Mouse (Mus musculus): Measurements from ENCODE around the gene 1300017J02Rik. TPM values are rescaled to one million over a fixed set of nuclear protein-coding genes. Genes with fewer than 3 reads are reported as not detected.
"Not testable (repeated sequence)": the region's sequence is repeated elsewhere in the genome, so short reads cannot be mapped to it uniquely, and the experiment has no call there.

1300017J02Rik gene
- 2.3 and 2.4 TPM in 2 replicates for polyA plus RNA-seq (2014; fragmentation: Nextera tagmentation; extraction: Ambion mirVana)

DNA sequence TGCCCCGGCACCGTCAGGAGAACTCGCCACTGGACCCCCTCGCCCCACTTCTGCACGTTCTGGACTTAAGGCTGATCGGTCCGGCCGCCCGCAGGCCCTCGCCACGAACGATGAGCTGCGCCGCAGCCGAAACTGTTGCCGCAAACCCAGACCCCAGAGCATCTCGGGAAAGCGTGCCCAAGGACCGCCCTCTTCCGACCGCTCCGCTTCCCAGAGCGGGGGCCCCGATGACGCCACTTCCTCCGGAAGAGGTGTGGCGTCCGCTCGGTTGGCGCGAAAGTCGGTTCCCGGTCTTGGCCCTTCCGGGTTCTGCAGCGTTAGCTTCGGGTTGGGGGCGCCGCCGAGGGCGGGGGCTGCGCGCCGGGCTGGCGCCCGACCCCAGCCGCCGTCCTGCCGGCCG, at the start of gene 1300017J02Rik, which contains the start of gene Topbp1:
Gene 1300017J02Rik, minus strand, starts transcription at position 156 of the 400 bp plus-strand sequence.
Gene Topbp1, plus strand, starts transcription at position 289 of the 400 bp plus-strand sequence.
- H3K4me1 ChIP-seq (ENCODE audit: control insufficient read depth, insufficient read depth, low read length): no peaks in the 10 kb centered on the region
- peak within 1 kb of the TSS; percentile 70 for H3K27ac ChIP-seq (ENCODE audit: low read depth, low read length)
- peak within 1 kb of the TSS; percentile 90 for H3K9ac ChIP-seq (ENCODE audit: low read length)

DNA sequence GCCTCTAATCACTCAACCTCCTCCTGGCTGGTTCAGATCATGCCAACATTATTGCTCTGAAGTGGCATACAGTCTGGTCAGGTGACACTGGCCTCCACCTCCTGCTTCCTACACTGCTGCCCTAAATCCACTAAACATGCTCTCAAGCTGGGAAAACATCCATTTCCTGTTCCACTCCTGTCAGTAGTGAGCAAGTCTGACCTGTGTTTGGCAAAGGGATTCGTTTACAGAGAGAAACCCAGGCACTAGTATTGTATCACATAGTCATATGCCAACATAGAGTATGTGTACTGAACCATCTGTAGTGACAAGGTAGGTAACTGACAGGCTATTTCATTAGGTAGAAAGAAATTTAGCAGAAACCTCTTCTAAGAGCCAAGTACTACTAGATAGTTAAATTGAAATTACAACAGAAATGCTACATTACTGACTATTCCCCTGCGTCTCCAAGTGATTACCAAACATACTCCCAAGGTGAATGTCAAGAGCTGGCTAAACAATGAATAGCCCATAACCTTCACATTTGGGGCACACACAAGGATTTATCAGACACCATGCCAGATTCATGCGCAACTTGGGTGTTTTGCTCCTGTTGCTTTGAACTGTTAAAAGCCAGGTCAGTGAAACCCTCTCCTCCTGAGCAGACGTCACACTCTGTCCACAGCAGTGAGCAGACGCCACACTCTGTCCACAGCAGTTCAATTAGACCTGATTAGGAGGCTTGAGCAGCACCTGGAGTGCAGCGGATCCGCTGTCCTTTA, 48.8 kb upstream of the 1300017J02Rik start:
- not testable (repeated sequence) for H3K27ac ChIP-seq (ENCODE audit: low read depth, low read length); H3K27me3 ChIP-seq (ENCODE audit: control insufficient read depth, insufficient read depth, low read length); DNase-seq (ENCODE audit: low spot score); ATAC-seq (ENCODE audit: insufficient read depth, low FRiP score, low TSS enrichment); H3K9me3 ChIP-seq (ENCODE audit: control insufficient read depth, low read length); H3K4me2 ChIP-seq (ENCODE audit: low read depth); H3K9ac ChIP-seq (ENCODE audit: low read length); H3K36me3 ChIP-seq (ENCODE audit: control insufficient read depth, insufficient read depth, low read length); H3K4me3 ChIP-seq (ENCODE audit: low read depth, low read length); H3K4me1 ChIP-seq (ENCODE audit: control insufficient read depth, insufficient read depth, low read length)
- 84% methylated on average over 6 of the region's 7 CpGs for WGBS

More for the DNA sequence above, at the start of gene 1300017J02Rik, which contains the start of gene Topbp1:
- DNase-seq (ENCODE audit: low spot score) (peak; percentile 97), ATAC-seq (ENCODE audit: insufficient read depth, low FRiP score, low TSS enrichment) (peak; percentile 95)
- Histone ChIP-seq H3K9me3 (ENCODE audit: control insufficient read depth, low read length) (no peaks in the 10 kb centered on the region), H3K4me3 (ENCODE audit: low read depth, low read length) (peak within 1 kb of the TSS; percentile 95), H3K36me3 (ENCODE audit: control insufficient read depth, insufficient read depth, low read length) (peaks cover 5% of the 10 kb centered on the region), H3K4me2 (ENCODE audit: low read depth) (peak within 1 kb of the TSS; percentile 83), H3K27me3 (ENCODE audit: control insufficient read depth, insufficient read depth, low read length) (no peaks in the 10 kb centered on the region)
- WGBS: under 1% methylated on average over 49 of the region's 49 CpGs

DNA sequence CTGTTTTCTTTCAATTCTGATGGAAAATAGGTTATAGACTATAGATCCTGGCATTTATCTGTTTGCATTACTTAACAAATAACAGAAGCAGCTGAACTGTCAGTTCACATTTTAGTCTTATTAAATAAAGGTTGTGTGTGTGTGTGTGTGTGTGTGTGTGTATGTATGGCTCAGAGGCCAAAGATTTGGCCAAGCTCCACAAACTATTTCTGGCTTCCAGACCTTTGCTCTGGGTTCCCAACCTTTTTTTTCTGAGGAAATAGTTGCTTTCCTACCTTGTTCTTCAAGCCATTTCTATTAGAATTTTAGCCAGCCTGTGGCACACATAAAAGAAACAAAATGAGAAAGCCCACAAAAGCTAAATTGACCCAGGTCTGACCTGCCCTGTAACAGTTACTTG, 43.9 kb upstream of the 1300017J02Rik start:
- H3K9ac ChIP-seq (ENCODE audit: low read length): no peak overlapping the region
- H3K4me1 ChIP-seq (ENCODE audit: control insufficient read depth, insufficient read depth, low read length): no peaks in the 10 kb centered on the region
- H3K27me3 ChIP-seq (ENCODE audit: control insufficient read depth, insufficient read depth, low read length): no peaks in the 10 kb centered on the region
- peaks cover 10% of the 10 kb centered on the region for H3K36me3 ChIP-seq (ENCODE audit: control insufficient read depth, insufficient read depth, low read length)
- no peaks in the 10 kb centered on the region for H3K9me3 ChIP-seq (ENCODE audit: control insufficient read depth, low read length)
- H3K4me2 ChIP-seq (ENCODE audit: low read depth): no peak overlapping the region
- no peak overlapping the region for H3K27ac ChIP-seq (ENCODE audit: low read depth, low read length)
- no peak for DNase-seq (ENCODE audit: low spot score)
- no peak for ATAC-seq (ENCODE audit: insufficient read depth, low FRiP score, low TSS enrichment)
- H3K4me3 ChIP-seq (ENCODE audit: low read depth, low read length): no peak overlapping the region

DNA sequence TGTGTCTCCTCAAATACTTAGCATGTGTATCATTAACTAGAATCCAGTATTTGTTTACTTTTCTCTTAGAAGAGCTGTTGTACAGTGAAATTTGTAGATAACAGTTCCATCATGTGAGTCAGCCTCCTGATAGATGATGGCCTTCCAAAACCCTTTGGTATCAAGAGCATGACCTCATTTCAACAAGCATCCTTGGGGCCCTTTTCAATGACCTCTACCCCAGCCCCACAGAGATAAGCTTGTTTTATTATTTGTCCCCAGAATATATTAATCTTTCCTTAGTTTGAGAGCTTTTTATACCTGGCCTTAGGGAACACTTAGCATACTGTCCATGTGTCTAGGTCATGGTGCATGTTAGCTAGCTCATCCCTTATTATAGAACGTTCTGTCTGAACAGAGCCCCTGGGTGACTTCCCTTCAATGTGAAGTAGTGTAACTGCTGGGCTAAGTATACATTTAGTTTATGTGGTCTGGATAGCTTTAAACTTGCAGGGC, 43.2 kb upstream of the 1300017J02Rik start:
- Histone ChIP-seq H3K4me1 (ENCODE audit: control insufficient read depth, insufficient read depth, low read length) (no peaks in the 10 kb centered on the region), H3K27me3 (ENCODE audit: control insufficient read depth, insufficient read depth, low read length) (no peaks in the 10 kb centered on the region), H3K4me2 (ENCODE audit: low read depth) (no peak overlapping the region), H3K9ac (ENCODE audit: low read length) (no peak overlapping the region), H3K27ac (ENCODE audit: low read depth, low read length) (no peak overlapping the region), H3K9me3 (ENCODE audit: control insufficient read depth, low read length) (no peaks in the 10 kb centered on the region), H3K36me3 (ENCODE audit: control insufficient read depth, insufficient read depth, low read length) (peaks cover 14% of the 10 kb centered on the region), H3K4me3 (ENCODE audit: low read depth, low read length) (no peak overlapping the region)
- WGBS: 89% methylated on average over 1 of the region's 1 CpGs
- ATAC-seq (ENCODE audit: insufficient read depth, low FRiP score, low TSS enrichment) (no peak), DNase-seq (ENCODE audit: low spot score) (no peak)

DNA sequence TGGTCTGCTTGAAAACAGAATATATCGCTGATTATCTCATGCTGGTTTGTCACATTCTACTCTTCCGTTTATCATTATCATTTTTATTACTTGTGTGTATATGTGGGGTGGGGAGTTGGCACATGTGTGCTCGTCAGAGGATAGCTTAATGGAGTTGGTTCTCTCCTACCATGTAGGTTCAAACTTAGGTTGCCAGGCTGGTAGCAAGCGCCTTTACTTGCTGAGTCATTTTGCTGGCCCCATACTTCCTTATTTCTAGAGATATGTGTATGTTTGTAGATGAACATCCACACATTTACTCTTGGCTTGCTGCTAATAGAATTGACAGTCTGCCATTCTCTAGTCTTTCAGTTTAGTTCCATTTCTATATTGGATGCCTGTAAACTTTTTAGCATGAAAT, 42.2 kb upstream of the 1300017J02Rik start:
- Histone ChIP-seq H3K36me3 (ENCODE audit: control insufficient read depth, insufficient read depth, low read length) (peaks cover 18% of the 10 kb centered on the region), H3K9me3 (ENCODE audit: control insufficient read depth, low read length) (no peaks in the 10 kb centered on the region), H3K4me2 (ENCODE audit: low read depth) (no peak overlapping the region), H3K9ac (ENCODE audit: low read length) (no peak overlapping the region), H3K27me3 (ENCODE audit: control insufficient read depth, insufficient read depth, low read length) (no peaks in the 10 kb centered on the region), H3K4me3 (ENCODE audit: low read depth, low read length) (no peak overlapping the region), H3K4me1 (ENCODE audit: control insufficient read depth, insufficient read depth, low read length) (no peaks in the 10 kb centered on the region), H3K27ac (ENCODE audit: low read depth, low read length) (no peak overlapping the region)
- 91% methylated on average over 4 of the region's 4 CpGs for WGBS
- no peak for ATAC-seq (ENCODE audit: insufficient read depth, low FRiP score, low TSS enrichment)
- no peak for DNase-seq (ENCODE audit: low spot score)

DNA sequence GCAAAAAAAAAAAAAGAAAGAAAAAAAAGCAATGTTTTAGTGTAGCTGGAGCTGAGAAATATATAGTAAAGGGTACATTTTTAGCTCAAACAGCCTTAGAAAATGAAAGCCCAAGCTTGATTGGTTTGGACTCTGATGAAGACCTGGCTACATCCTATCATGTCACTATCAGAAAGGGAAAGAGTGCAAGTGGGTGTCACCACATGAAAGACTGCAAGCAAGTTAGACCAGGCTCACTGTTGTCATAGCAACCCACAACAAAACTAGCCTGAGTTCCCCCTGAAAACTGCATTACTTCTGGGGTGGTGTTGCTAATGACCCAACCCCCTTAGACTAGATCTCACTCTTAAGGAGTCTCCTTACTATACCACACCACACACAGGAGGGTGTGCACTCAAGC, 32.0 kb upstream of the 1300017J02Rik start:
- no peak for ATAC-seq (ENCODE audit: insufficient read depth, low FRiP score, low TSS enrichment)
- H3K4me1 ChIP-seq (ENCODE audit: control insufficient read depth, insufficient read depth, low read length): no peaks in the 10 kb centered on the region
- no peak overlapping the region for H3K27ac ChIP-seq (ENCODE audit: low read depth, low read length)
- no peaks in the 10 kb centered on the region for H3K9me3 ChIP-seq (ENCODE audit: control insufficient read depth, low read length)
- H3K9ac ChIP-seq (ENCODE audit: low read length): no peak overlapping the region
- H3K36me3 ChIP-seq (ENCODE audit: control insufficient read depth, insufficient read depth, low read length): peaks cover 14% of the 10 kb centered on the region
- H3K27me3 ChIP-seq (ENCODE audit: control insufficient read depth, insufficient read depth, low read length): no peaks in the 10 kb centered on the region
- no peak overlapping the region for H3K4me3 ChIP-seq (ENCODE audit: low read depth, low read length)
- H3K4me2 ChIP-seq (ENCODE audit: low read depth): no peak overlapping the region
- DNase-seq (ENCODE audit: low spot score): no peak

DNA sequence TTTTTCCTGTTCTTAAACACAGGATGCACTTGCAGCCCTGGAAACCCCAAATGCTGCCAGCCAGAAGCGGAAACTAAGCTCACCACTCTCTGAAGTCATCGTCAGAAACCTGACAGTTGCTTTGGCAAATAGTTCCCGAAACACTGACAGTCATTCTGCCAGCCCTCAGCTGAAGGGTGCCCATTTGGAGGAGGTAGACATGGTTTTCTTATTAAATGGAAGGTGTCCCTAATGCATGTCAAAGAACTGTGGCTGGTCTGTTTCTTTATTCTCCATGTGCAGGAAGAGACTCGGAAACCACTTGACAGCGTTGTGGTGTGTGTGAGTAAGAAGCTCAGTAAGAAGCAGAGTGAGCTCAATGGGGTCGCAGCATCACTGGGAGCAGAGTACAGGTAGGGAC, 27.8 kb upstream of the 1300017J02Rik start:
- no peak overlapping the region for H3K4me3 ChIP-seq (ENCODE audit: low read depth, low read length)
- H3K36me3 ChIP-seq (ENCODE audit: control insufficient read depth, insufficient read depth, low read length): peaks cover 14% of the 10 kb centered on the region
- ATAC-seq (ENCODE audit: insufficient read depth, low FRiP score, low TSS enrichment) (no peak), DNase-seq (ENCODE audit: low spot score) (no peak)
- no peak overlapping the region for H3K27ac ChIP-seq (ENCODE audit: low read depth, low read length)
- H3K9me3 ChIP-seq (ENCODE audit: control insufficient read depth, low read length): no peaks in the 10 kb centered on the region
- no peak overlapping the region for H3K9ac ChIP-seq (ENCODE audit: low read length)
- H3K27me3 ChIP-seq (ENCODE audit: control insufficient read depth, insufficient read depth, low read length): no peaks in the 10 kb centered on the region
- 96% methylated on average over 6 of the region's 6 CpGs for WGBS
- no peak overlapping the region for H3K4me2 ChIP-seq (ENCODE audit: low read depth)
- H3K4me1 ChIP-seq (ENCODE audit: control insufficient read depth, insufficient read depth, low read length): no peaks in the 10 kb centered on the region

DNA sequence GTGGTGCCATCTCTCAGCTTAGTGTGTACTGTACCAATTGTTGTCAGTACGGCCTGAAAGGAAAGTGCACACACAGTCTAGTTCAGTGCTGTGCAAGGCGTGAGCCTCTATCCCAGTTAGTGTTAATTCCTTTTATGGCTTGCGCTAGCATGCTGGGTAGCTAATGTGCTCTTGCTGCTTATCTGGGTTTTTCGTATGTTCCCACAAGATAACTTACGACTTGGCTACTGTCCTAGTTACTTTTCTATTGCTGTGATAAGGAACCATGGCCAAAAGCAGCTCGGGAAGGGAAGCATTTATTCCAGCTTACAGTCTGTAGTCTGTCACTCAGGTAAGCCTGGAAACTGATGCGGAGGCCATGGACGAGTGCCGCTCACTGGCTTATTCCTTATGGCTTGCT, 21.6 kb upstream of the 1300017J02Rik start:
- no peak overlapping the region for H3K4me3 ChIP-seq (ENCODE audit: low read depth, low read length)
- 74% methylated on average over 9 of the region's 9 CpGs for WGBS

DNA sequence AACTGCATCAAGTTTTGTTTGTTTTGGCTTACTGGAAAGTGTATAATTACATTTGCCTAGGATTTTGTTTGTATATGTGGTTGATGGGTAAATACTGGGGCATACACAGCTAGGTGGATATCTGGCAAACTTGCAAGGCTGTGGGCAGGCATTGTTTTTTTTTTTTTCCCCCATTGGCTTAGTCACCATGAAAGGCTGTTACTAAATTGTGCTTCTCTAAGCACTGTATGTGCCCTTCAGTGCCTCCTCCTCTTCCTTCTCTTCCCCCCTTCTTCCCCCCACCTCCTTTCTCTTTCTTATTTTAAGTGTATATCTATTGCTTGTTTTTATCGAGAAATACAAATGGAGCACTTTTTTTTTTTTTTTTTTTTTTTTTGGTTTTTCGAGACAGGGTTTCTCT, 19.8 kb upstream of the 1300017J02Rik start:
- Histone ChIP-seq H3K9me3 (ENCODE audit: control insufficient read depth, low read length) (no peaks in the 10 kb centered on the region), H3K27me3 (ENCODE audit: control insufficient read depth, insufficient read depth, low read length) (no peaks in the 10 kb centered on the region), H3K9ac (ENCODE audit: low read length) (no peak overlapping the region), H3K4me2 (ENCODE audit: low read depth) (no peak overlapping the region), H3K4me1 (ENCODE audit: control insufficient read depth, insufficient read depth, low read length) (no peaks in the 10 kb centered on the region), H3K4me3 (ENCODE audit: low read depth, low read length) (no peak overlapping the region), H3K36me3 (ENCODE audit: control insufficient read depth, insufficient read depth, low read length) (peaks cover 17% of the 10 kb centered on the region), H3K27ac (ENCODE audit: low read depth, low read length) (no peak overlapping the region)
- no peak for ATAC-seq (ENCODE audit: insufficient read depth, low FRiP score, low TSS enrichment)
- WGBS: 94% methylated on average over 1 of the region's 2 CpGs
- no peak for DNase-seq (ENCODE audit: low spot score)

More for the DNA sequence above, 21.6 kb upstream of the 1300017J02Rik start:
- Histone ChIP-seq H3K27ac (ENCODE audit: low read depth, low read length) (no peak overlapping the region), H3K9ac (ENCODE audit: low read length) (no peak overlapping the region), H3K9me3 (ENCODE audit: control insufficient read depth, low read length) (no peaks in the 10 kb centered on the region), H3K4me2 (ENCODE audit: low read depth) (no peak overlapping the region), H3K27me3 (ENCODE audit: control insufficient read depth, insufficient read depth, low read length) (no peaks in the 10 kb centered on the region), H3K4me1 (ENCODE audit: control insufficient read depth, insufficient read depth, low read length) (no peaks in the 10 kb centered on the region), H3K36me3 (ENCODE audit: control insufficient read depth, insufficient read depth, low read length) (peaks cover 13% of the 10 kb centered on the region)
- DNase-seq (ENCODE audit: low spot score) (no peak), ATAC-seq (ENCODE audit: insufficient read depth, low FRiP score, low TSS enrichment) (no peak)

Data from neural tube, embryonic 11.5 days (tissue).